Mouse (Mus musculus): Measurements from ENCODE around the gene Rassf6.
A peak's percentile ranks its signal among the peaks of the same experiment; 100 is the strongest.

Gene Rassf6

GRCm38 (mm10) chr5:90608906-90609305 lies 31.6 kb downstream of the Rassf6 start:
- Histone ChIP-seq H3K36me3 (ENCODE audit: control insufficient read depth, insufficient read depth, low read length, poor library complexity, severe bottlenecking) (0 out of 2 replicates have a peak, but pooled peaks cover 1% of the 10 kb centered on the region), H3K27me3 (ENCODE audit: control insufficient read depth, insufficient read depth, low read length, poor library complexity, severe bottlenecking) (no peaks in the 10 kb centered on the region)
- DNase-seq (ENCODE audit: low read depth, low spot score) = no peak

- no peaks in the 10 kb centered on the region for H3K27me3 ChIP-seq (ENCODE audit: control insufficient read depth, insufficient read depth, low read length, poor library complexity, severe bottlenecking)
- no peaks in the 10 kb centered on the region for H3K36me3 ChIP-seq (ENCODE audit: control insufficient read depth, insufficient read depth, low read length, poor library complexity, severe bottlenecking)
- no peak for DNase-seq (ENCODE audit: low read depth, low spot score)
Measured at GRCm38 (mm10) chr5:90603407-90603923, 37.0 kb downstream of the Rassf6 start.

- DNase-seq (ENCODE audit: low read depth, low spot score) = peak; percentile 76
- Histone ChIP-seq H3K36me3 (ENCODE audit: control insufficient read depth, insufficient read depth, low read length, poor library complexity, severe bottlenecking) (no peaks in the 10 kb centered on the region), H3K27me3 (ENCODE audit: control insufficient read depth, insufficient read depth, low read length, poor library complexity, severe bottlenecking) (no peaks in the 10 kb centered on the region)
Measured at GRCm38 (mm10) chr5:90601469-90601868, 39.0 kb downstream of the Rassf6 start.

GRCm38 (mm10) chr5:90596155-90596554 lies 44.3 kb downstream of the Rassf6 start:
- Histone ChIP-seq H3K36me3 (ENCODE audit: control insufficient read depth, insufficient read depth, low read length, poor library complexity, severe bottlenecking) (no peaks in the 10 kb centered on the region), H3K27me3 (ENCODE audit: control insufficient read depth, insufficient read depth, low read length, poor library complexity, severe bottlenecking) (no peaks in the 10 kb centered on the region)
- DNase-seq (ENCODE audit: low read depth, low spot score) = no peak

GRCm38 (mm10) chr5:90594945-90595344 lies 45.5 kb downstream of the Rassf6 start:
- peak; percentile 54 for DNase-seq (ENCODE audit: low read depth, low spot score)

DNA sequence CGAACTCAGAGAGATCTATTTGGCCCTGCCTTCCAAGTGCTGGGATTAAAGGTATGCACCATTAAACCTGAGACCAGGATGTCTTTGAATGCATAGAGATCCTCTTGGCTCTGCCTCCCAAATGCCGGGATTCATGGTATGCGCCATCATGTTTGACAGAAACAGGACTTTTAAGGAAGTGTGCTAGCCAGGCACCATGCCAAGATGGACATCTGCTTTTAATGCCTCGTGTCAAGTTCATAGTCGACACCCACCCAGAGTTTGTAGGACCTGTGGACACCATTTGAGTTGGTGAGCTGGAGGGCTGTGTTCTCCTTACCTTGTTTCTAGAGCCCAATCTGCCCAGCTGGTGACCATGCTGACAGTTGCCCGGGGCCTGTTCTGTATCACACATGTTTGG lies 48.5 kb downstream of the Rassf6 start:
- no peaks in the 10 kb centered on the region for H3K27me3 ChIP-seq (ENCODE audit: control insufficient read depth, insufficient read depth, low read length, poor library complexity, severe bottlenecking)
- no peak for DNase-seq (ENCODE audit: low read depth, low spot score)
- no peaks in the 10 kb centered on the region for H3K36me3 ChIP-seq (ENCODE audit: control insufficient read depth, insufficient read depth, low read length, poor library complexity, severe bottlenecking)

More at GRCm38 (mm10) chr5:90594945-90595344, 45.5 kb downstream of the Rassf6 start:
- no peaks in the 10 kb centered on the region for H3K27me3 ChIP-seq (ENCODE audit: control insufficient read depth, insufficient read depth, low read length, poor library complexity, severe bottlenecking)
- H3K36me3 ChIP-seq (ENCODE audit: control insufficient read depth, insufficient read depth, low read length, poor library complexity, severe bottlenecking) = no peaks in the 10 kb centered on the region

- no peak for DNase-seq (ENCODE audit: low read depth, low spot score)
- H3K27me3 ChIP-seq (ENCODE audit: control insufficient read depth, insufficient read depth, low read length, poor library complexity, severe bottlenecking) = no peaks in the 10 kb centered on the region
- no peaks in the 10 kb centered on the region for H3K36me3 ChIP-seq (ENCODE audit: control insufficient read depth, insufficient read depth, low read length, poor library complexity, severe bottlenecking)
Measured at GRCm38 (mm10) chr5:90590676-90591075, 49.8 kb downstream of the Rassf6 start.

GRCm38 (mm10) chr5:90588708-90589595 lies 51.5 kb downstream of the Rassf6 start:
- Histone ChIP-seq H3K27me3 (ENCODE audit: control insufficient read depth, insufficient read depth, low read length, poor library complexity, severe bottlenecking) (no peaks in the 10 kb centered on the region), H3K36me3 (ENCODE audit: control insufficient read depth, insufficient read depth, low read length, poor library complexity, severe bottlenecking) (no peaks in the 10 kb centered on the region)
- peak; percentile 76 for DNase-seq (ENCODE audit: low read depth, low spot score)

GRCm38 (mm10) chr5:90588104-90588503 lies 52.4 kb downstream of the Rassf6 start:
- no peak for DNase-seq (ENCODE audit: low read depth, low spot score)
- no peaks in the 10 kb centered on the region for H3K36me3 ChIP-seq (ENCODE audit: control insufficient read depth, insufficient read depth, low read length, poor library complexity, severe bottlenecking)
- H3K27me3 ChIP-seq (ENCODE audit: control insufficient read depth, insufficient read depth, low read length, poor library complexity, severe bottlenecking) = no peaks in the 10 kb centered on the region

GRCm38 (mm10) chr5:90586511-90586910 lies 53.9 kb downstream of the Rassf6 start:
- no peaks in the 10 kb centered on the region for H3K36me3 ChIP-seq (ENCODE audit: control insufficient read depth, insufficient read depth, low read length, poor library complexity, severe bottlenecking)
- no peaks in the 10 kb centered on the region for H3K27me3 ChIP-seq (ENCODE audit: control insufficient read depth, insufficient read depth, low read length, poor library complexity, severe bottlenecking)
- DNase-seq (ENCODE audit: low read depth, low spot score) = no peak

GRCm38 (mm10) chr5:90584799-90585198 lies 55.7 kb downstream of the Rassf6 start:
- Histone ChIP-seq H3K27me3 (ENCODE audit: control insufficient read depth, insufficient read depth, low read length, poor library complexity, severe bottlenecking) (no peaks in the 10 kb centered on the region), H3K36me3 (ENCODE audit: control insufficient read depth, insufficient read depth, low read length, poor library complexity, severe bottlenecking) (no peaks in the 10 kb centered on the region)
- DNase-seq (ENCODE audit: low read depth, low spot score) = no peak

DNA sequence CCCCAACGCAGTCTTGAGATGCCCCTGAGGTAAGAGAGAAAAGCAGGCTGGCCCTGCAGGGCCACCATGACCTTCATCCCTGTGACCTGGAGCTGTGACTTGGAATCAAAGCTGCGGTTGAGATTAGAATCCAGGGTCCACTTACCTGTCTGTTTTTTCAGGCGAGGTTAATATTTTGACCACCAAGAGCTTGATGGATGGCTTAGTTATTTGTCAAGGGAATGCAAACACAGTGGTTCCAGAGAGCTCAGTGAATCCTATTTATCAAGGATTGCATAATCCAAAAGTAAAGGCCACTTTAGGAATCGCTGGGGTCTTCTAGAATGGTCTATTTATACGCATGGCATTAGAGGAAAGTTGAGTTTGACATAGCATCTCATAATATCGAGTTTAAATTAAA lies 58.3 kb downstream of the Rassf6 start:
- Histone ChIP-seq H3K36me3 (ENCODE audit: control insufficient read depth, insufficient read depth, low read length, poor library complexity, severe bottlenecking) (no peaks in the 10 kb centered on the region), H3K27me3 (ENCODE audit: control insufficient read depth, insufficient read depth, low read length, poor library complexity, severe bottlenecking) (no peaks in the 10 kb centered on the region)
- no peak for DNase-seq (ENCODE audit: low read depth, low spot score)

- no peaks in the 10 kb centered on the region for H3K36me3 ChIP-seq (ENCODE audit: control insufficient read depth, insufficient read depth, low read length, poor library complexity, severe bottlenecking)
- H3K27me3 ChIP-seq (ENCODE audit: control insufficient read depth, insufficient read depth, low read length, poor library complexity, severe bottlenecking) = no peaks in the 10 kb centered on the region
- DNase-seq (ENCODE audit: low read depth, low spot score) = no peak
Measured at GRCm38 (mm10) chr5:90579556-90579955, 60.9 kb downstream of the Rassf6 start.

DNA sequence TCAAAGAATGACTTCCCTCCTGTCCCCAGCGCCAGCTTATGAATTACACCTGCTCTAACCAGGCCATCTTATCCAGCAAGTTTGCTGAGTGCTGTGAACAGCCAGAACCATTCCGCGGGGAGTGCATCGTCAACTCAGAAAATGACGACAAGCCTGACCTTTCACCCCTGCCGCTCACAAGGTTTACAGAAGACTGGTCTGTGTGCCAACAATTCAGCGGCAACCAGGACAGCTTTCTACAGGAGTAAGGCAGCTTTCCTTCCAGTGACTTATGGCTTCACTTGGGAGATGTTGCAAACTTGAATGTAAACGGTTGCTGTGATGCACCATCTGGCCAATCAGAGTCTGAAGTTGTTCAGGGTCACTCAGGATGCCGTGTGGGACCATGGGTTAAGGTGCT lies 62.7 kb downstream of the Rassf6 start:
- no peaks in the 10 kb centered on the region for H3K27me3 ChIP-seq (ENCODE audit: control insufficient read depth, insufficient read depth, low read length, poor library complexity, severe bottlenecking)
- no peak for DNase-seq (ENCODE audit: low read depth, low spot score)
- H3K36me3 ChIP-seq (ENCODE audit: control insufficient read depth, insufficient read depth, low read length, poor library complexity, severe bottlenecking) = no peaks in the 10 kb centered on the region

DNA sequence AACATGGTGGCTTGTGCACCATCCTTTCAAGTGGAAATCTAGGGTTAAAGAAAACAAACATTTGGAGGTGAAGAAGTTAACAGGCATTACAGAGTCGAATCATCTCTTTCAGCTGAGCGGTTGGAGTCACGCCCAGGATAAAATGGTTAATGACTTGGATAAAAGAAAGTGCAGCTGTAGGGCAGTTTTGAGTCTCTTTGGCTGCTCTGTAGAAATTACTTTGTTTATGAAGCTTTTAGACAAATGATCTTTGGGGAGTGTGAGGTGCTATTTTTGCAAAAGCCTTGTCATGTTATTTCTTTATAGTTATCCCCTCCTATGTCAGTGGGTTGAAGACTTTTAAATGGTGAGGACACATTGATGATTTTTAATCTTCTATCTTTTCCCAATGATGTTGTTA lies 69.2 kb downstream of the Rassf6 start:
- DNase-seq (ENCODE audit: low read depth, low spot score) = no peak

More for the DNA sequence above, 69.2 kb downstream of the Rassf6 start:
- Histone ChIP-seq H3K36me3 (ENCODE audit: control insufficient read depth, insufficient read depth, low read length, poor library complexity, severe bottlenecking) (no peaks in the 10 kb centered on the region), H3K27me3 (ENCODE audit: control insufficient read depth, insufficient read depth, low read length, poor library complexity, severe bottlenecking) (no peaks in the 10 kb centered on the region)

All from splenic B cell, adult 2 months (primary cell).